Mouse (Mus musculus) lung, adult 2 months (tissue): Measurements from ENCODE around the gene 1700030K09Rik.

Experiments
- CTCF ChIP-seq: fragments of 200-500 bp; IDR thresholded peaks from 2 replicates; pipeline ENCODE4 v1.5.1; 2011; ENCODE audit warnings: mild to moderate bottlenecking, low read length, control low read depth; ENCODE audit not compliant: insufficient read depth
- POLR2A ChIP-seq: fragments of 200-500 bp; IDR thresholded peaks from 2 replicates; pipeline ENCODE4 v1.6.1; 2011; ENCODE audit warnings: low read depth, mild to moderate bottlenecking, control low read depth, low read length, borderline replicate concordance; ENCODE audit errors: extremely low read depth

DNA sequence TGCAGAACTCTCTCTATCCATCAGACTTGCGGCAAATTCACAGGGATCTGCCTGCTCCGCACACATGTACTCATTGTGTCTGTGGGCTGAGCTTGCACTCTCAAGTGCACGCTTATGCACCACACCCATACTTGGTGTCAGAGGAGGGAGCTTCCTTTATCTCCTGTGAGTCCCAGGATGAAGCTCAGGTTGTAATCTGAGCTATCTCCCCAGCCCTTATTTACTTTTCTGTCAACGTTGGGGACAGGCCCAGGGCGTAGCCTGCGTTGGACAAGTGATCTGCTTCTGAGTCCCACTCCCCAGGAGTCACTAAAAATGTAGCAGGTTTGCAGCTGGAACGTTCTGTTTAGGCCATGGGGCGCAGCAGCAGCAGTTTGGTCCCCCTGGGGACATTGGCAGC lies 7.8 kb downstream of the 1700030K09Rik start:
- TF ChIP-seq CTCF (no peak), POLR2A (no peak)
